In genomic region chr4:126677054-126678003, GRCm38 (mm10) we compare ENCODE assay signal across 7 mouse cellular contexts. TPM values are rescaled to one million over a fixed set of nuclear protein-coding genes. Genes with fewer than 3 reads are reported as not detected.
DNase-seq lines count a peak whose midpoint lies in the region; ATAC-seq and TF ChIP-seq lines count a peak whose summit lies in the region.

Gene Psmb2 (plus strand): TSS chr4:126677630.

- H3K27me3 ChIP-seq in embryonic facial prominence, embryonic 10.5 days (replicated peaks; ENCODE audit: low read depth, poor library complexity, severe bottlenecking) = no peaks in the 10 kb centered on the region
- no peaks in the 10 kb centered on the region for H3K27me3 ChIP-seq in intestine, postnatal 0 days (replicated peaks; ENCODE audit: control insufficient read depth, insufficient read depth, low read length)
- no peaks in the 10 kb centered on the region for H3K27me3 ChIP-seq in midbrain, embryonic 12.5 days
- no peaks in the 10 kb centered on the region for H3K27me3 ChIP-seq in small intestine, adult 2 months (ENCODE audit: control insufficient read depth, insufficient read depth, low read length)

- H3K4me1 ChIP-seq in embryonic facial prominence, embryonic 10.5 days = peaks cover 8% of the 10 kb centered on the region
- H3K4me1 ChIP-seq in intestine, postnatal 0 days (replicated peaks; ENCODE audit: control insufficient read depth, insufficient read depth, low read length) = no peaks in the 10 kb centered on the region
- peaks cover 7% of the 10 kb centered on the region for H3K4me1 ChIP-seq in midbrain, embryonic 12.5 days
- no peaks in the 10 kb centered on the region; the same call in 1 of the 2 replicates for H3K4me1 ChIP-seq in small intestine, adult 2 months (ENCODE audit: control insufficient read depth, insufficient read depth, insufficient read length, low read length)

- peaks cover 12% of the 10 kb centered on the region; the same call in 1 of the 2 replicates for H3K36me3 ChIP-seq in embryonic facial prominence, embryonic 10.5 days (replicated peaks)
- H3K36me3 ChIP-seq in intestine, postnatal 0 days (ENCODE audit: control insufficient read depth, insufficient read depth) = no peaks in the 10 kb centered on the region
- H3K36me3 ChIP-seq in midbrain, embryonic 12.5 days = no peaks in the 10 kb centered on the region; the same call in 1 of the 2 replicates
- 0 out of 2 replicates have a peak, but pooled peaks cover 1% of the 10 kb centered on the region for H3K36me3 ChIP-seq in small intestine, adult 2 months (ENCODE audit: control insufficient read depth, insufficient read depth, low read length)

- whole genome bisulfite sequencing in embryonic facial prominence, embryonic 10.5 days = 3% methylated on average over 48 of the region's 48 CpGs
- WGBS in intestine, postnatal 0 days = 3% methylated on average over 48 of the region's 48 CpGs
- WGBS in midbrain, embryonic 12.5 days = 3% methylated on average over 48 of the region's 48 CpGs
- 2% methylated on average over 48 of the region's 48 CpGs for WGBS in small intestine, adult 2 months

- peak; percentile 100 for DNase-seq in adrenal gland, postnatal 10 days
- peak; percentile 99 for DNase-seq in embryonic facial prominence, embryonic 10.5 days (ENCODE audit: low spot score)
- peak; percentile 61 for DNase-seq in gonadal fat pad, adult 2 months (ENCODE audit: low read depth)
- DNase-seq in left cerebral cortex, postnatal 4 days = peak; percentile 98

- H3K4me3 ChIP-seq in embryonic facial prominence, embryonic 10.5 days = peak within 1 kb of the TSS; percentile 100
- peak within 1 kb of the TSS; percentile 100 for H3K4me3 ChIP-seq in intestine, postnatal 0 days (ENCODE audit: low read depth, low read length)
- peak within 1 kb of the TSS; percentile 98 for H3K4me3 ChIP-seq in midbrain, embryonic 12.5 days
- H3K4me3 ChIP-seq in small intestine, adult 2 months (ENCODE audit: low read depth, low read length) = peak within 1 kb of the TSS; percentile 84

- peak; percentile 77 for TF ChIP-seq POLR2A in small intestine, adult 2 months (IDR thresholded peaks at IDR 0.05; ENCODE audit: low read depth, low read length)

- no peak for TF ChIP-seq CTCF in intestine, postnatal 0 days (IDR thresholded peaks at IDR 0.05; ENCODE audit: low read depth)
- TF ChIP-seq CTCF in small intestine, adult 2 months (IDR thresholded peaks at IDR 0.05; ENCODE audit: extremely low read depth, insufficient read length, insufficient replicate concordance, low read depth, low read length) = no peak

- peak within 1 kb of the TSS; percentile 97 for H3K9ac ChIP-seq in intestine, postnatal 0 days (ENCODE audit: low read depth, low read length)
- H3K9ac ChIP-seq in midbrain, embryonic 12.5 days (replicated peaks) = peak within 1 kb of the TSS; percentile 98

- peak within 1 kb of the TSS; percentile 91 for H3K27ac ChIP-seq in embryonic facial prominence, embryonic 10.5 days (replicated peaks)
- peak within 1 kb of the TSS; percentile 79 for H3K27ac ChIP-seq in intestine, postnatal 0 days (ENCODE audit: low read depth, low read length)
- peak within 1 kb of the TSS; percentile 75 for H3K27ac ChIP-seq in midbrain, embryonic 12.5 days (replicated peaks)
- peak within 1 kb of the TSS; percentile 53 for H3K27ac ChIP-seq in small intestine, adult 2 months (ENCODE audit: insufficient read depth, low read depth, low read length)

- ATAC-seq in intestine, postnatal 0 days = peak; percentile 99
- ATAC-seq in midbrain, embryonic 12.5 days (ENCODE audit: low FRiP score, low read depth) = peak; percentile 97

- peak within 1 kb of the TSS; percentile 74 for H3K4me2 ChIP-seq in intestine, postnatal 0 days (replicated peaks; ENCODE audit: low read depth)
- H3K4me2 ChIP-seq in midbrain, embryonic 12.5 days (replicated peaks) = peak within 1 kb of the TSS; percentile 84

- intact Hi-C loops in left cerebral cortex, postnatal 4 days (cut with DNase I) = no loop called here

- no peaks in the 10 kb centered on the region for H3K9me3 ChIP-seq in embryonic facial prominence, embryonic 10.5 days
- H3K9me3 ChIP-seq in intestine, postnatal 0 days (ENCODE audit: control insufficient read depth) = no peaks in the 10 kb centered on the region
- H3K9me3 ChIP-seq in midbrain, embryonic 12.5 days = no peaks in the 10 kb centered on the region

RNA-seq across cellular contexts. Expression of gene Psmb2, which starts in this region (rescaled TPM):
- 100 to 1,000 TPM; 169 to 184 TPM for total RNA-seq in adrenal gland, postnatal 10 days (2021)
- 587 and 594 TPM in 2 replicates for polyA plus RNA-seq in embryonic facial prominence, embryonic 10.5 days (2016; fragmentation: Nextera tagmentation; extraction: Ambion mirVana)
- 211 and 258 TPM in 2 replicates for polyA plus RNA-seq in gonadal fat pad, adult 2 months (2012; rRNA removed)
- 358 and 381 TPM in 2 replicates for polyA plus RNA-seq in intestine, postnatal 0 days (2015; fragmentation: Nextera tagmentation; extraction: Ambion mirVana)
- 100 to 1,000 TPM; 138 to 141 TPM for total RNA-seq in left cerebral cortex, postnatal 4 days (2021)
- polyA plus RNA-seq in midbrain, embryonic 12.5 days (2016; fragmentation: Nextera tagmentation; extraction: Ambion mirVana) = 435 and 444 TPM in 2 replicates
- polyA plus RNA-seq in small intestine, adult 2 months (2012; rRNA removed) = 97.2 and 154 TPM in 2 replicates

Comparison
In these comparisons a context has a peak if more than half of its experiments do, and no peak if none do; other contexts are left out.
1. Peak in every context shown above with its lines: DNase-seq, ATAC-seq, H3K4me3 ChIP-seq and H3K27ac ChIP-seq.